ENCODE assay signal across 8 mouse cellular contexts in genomic region chr5:142818435-142819360, GRCm38 (mm10). TPM values are rescaled to one million over a fixed set of nuclear protein-coding genes. Genes with fewer than 3 reads are reported as not detected.
DNase-seq lines count a peak whose midpoint lies in the region; ATAC-seq and TF ChIP-seq lines count a peak whose summit lies in the region.

No protein-coding gene starts in this region.

- intact Hi-C loops in heart, adult 2 months (cut with DNase I): loop anchor here (1.0 to 5.0 kb wide), 2 partner anchors 88 to 114 kb away; partner anchors contain the start of gene Actb

- no peaks in the 10 kb centered on the region for H3K9me3 ChIP-seq in limb, embryonic 14.5 days (ENCODE audit: control insufficient read depth, low read length)
- H3K9me3 ChIP-seq in midbrain, embryonic 16.5 days (replicated peaks; ENCODE audit: control insufficient read depth, low read length, poor library complexity, severe bottlenecking): no peaks in the 10 kb centered on the region
- H3K9me3 ChIP-seq in stomach, embryonic 16.5 days (replicated peaks; ENCODE audit: control insufficient read depth, low read length): no peaks in the 10 kb centered on the region

- DNase-seq in left cerebral cortex, adult 18-20 months (ENCODE audit: low spot score in 2 of 2): peak; percentile 33 to 53
- no peak for DNase-seq in left cerebral cortex, adult 11 months (ENCODE audit: low spot score)
- peak; percentile 83 for DNase-seq in embryo, embryonic 10 days (ENCODE audit: low spot score)
- peak; percentile 84 to 86 for DNase-seq in heart, adult 2 months
- DNase-seq in kidney, adult 18-20 months: peak; percentile 89
- peak; percentile 95 for DNase-seq in limb, embryonic 14.5 days (ENCODE audit: low spot score)

- H3K27me3 ChIP-seq in heart, adult 2 months (ENCODE audit: control insufficient read depth, insufficient read depth, low read length): no peaks in the 10 kb centered on the region
- no peaks in the 10 kb centered on the region for H3K27me3 ChIP-seq in limb, embryonic 14.5 days (ENCODE audit: control insufficient read depth, insufficient read depth, low read length)
- H3K27me3 ChIP-seq in midbrain, embryonic 16.5 days (ENCODE audit: control insufficient read depth, insufficient read depth, low read depth, low read length): no peaks in the 10 kb centered on the region
- no peaks in the 10 kb centered on the region for H3K27me3 ChIP-seq in stomach, embryonic 16.5 days (ENCODE audit: control insufficient read depth, insufficient read depth, low read length)

- TF ChIP-seq EP300 in heart, adult 2 months (IDR thresholded peaks at IDR 0.05; ENCODE audit: insufficient read depth, low read depth, low read length): 0 out of 2 replicates have a peak, but pooled peaks have one; percentile 25

- H3K79me2 ChIP-seq in heart, adult 2 months (replicated peaks; ENCODE audit: control insufficient read depth, insufficient read depth, low read length): peaks cover 3% of the 10 kb centered on the region; the same call in 1 of the 2 replicates

- peak overlapping the region; percentile 100 for H3K27ac ChIP-seq in heart, adult 2 months
- peak overlapping the region; percentile 100 for H3K27ac ChIP-seq in limb, embryonic 14.5 days (replicated peaks; ENCODE audit: low read depth, low read length)
- H3K27ac ChIP-seq in midbrain, embryonic 16.5 days (ENCODE audit: low read length): peak overlapping the region; percentile 100
- H3K27ac ChIP-seq in stomach, embryonic 16.5 days (ENCODE audit: low read length): peak overlapping the region; percentile 100

- WGBS in heart, adult 2 months: under 1% methylated on average over 43 of the region's 43 CpGs
- whole genome bisulfite sequencing in limb, embryonic 14.5 days: under 1% methylated on average over 43 of the region's 43 CpGs
- WGBS in midbrain, embryonic 16.5 days: under 1% methylated on average over 43 of the region's 43 CpGs
- under 1% methylated on average over 43 of the region's 43 CpGs for WGBS in stomach, embryonic 16.5 days

- H3K4me1 ChIP-seq in heart, adult 2 months (ENCODE audit: control insufficient read depth, insufficient read depth, low read length): no peaks in the 10 kb centered on the region; the same call in 1 of the 2 replicates
- H3K4me1 ChIP-seq in limb, embryonic 14.5 days (ENCODE audit: control insufficient read depth, insufficient read depth, low read length): peaks cover 5% of the 10 kb centered on the region
- H3K4me1 ChIP-seq in midbrain, embryonic 16.5 days (ENCODE audit: control insufficient read depth, insufficient read depth, low read length): peaks cover 9% of the 10 kb centered on the region
- peaks cover 8% of the 10 kb centered on the region for H3K4me1 ChIP-seq in stomach, embryonic 16.5 days (ENCODE audit: control insufficient read depth, insufficient read depth, low read length)

- peak overlapping the region; percentile 97 for H3K4me2 ChIP-seq in limb, embryonic 14.5 days (replicated peaks; ENCODE audit: low read depth, low read length, severe bottlenecking)
- peak overlapping the region; percentile 97 for H3K4me2 ChIP-seq in midbrain, embryonic 16.5 days (ENCODE audit: low read length)
- peak overlapping the region; percentile 91 for H3K4me2 ChIP-seq in stomach, embryonic 16.5 days (ENCODE audit: low read depth, low read length)

- peak; percentile 30; the same call in 1 of the 2 replicates for TF ChIP-seq CTCF in heart, adult 2 months (IDR thresholded peaks at IDR 0.05)

- peak overlapping the region; percentile 76 for H3K4me3 ChIP-seq in heart, adult 2 months
- peak overlapping the region; percentile 98 for H3K4me3 ChIP-seq in limb, embryonic 14.5 days (replicated peaks; ENCODE audit: low read length)
- H3K4me3 ChIP-seq in midbrain, embryonic 16.5 days (ENCODE audit: low read depth, low read length): peak overlapping the region; percentile 87
- H3K4me3 ChIP-seq in stomach, embryonic 16.5 days (replicated peaks; ENCODE audit: low read length): peak overlapping the region; percentile 88

- no peaks in the 10 kb centered on the region for H3K36me3 ChIP-seq in heart, adult 2 months (ENCODE audit: control insufficient read depth, insufficient read depth, low read length)
- peaks cover 16% of the 10 kb centered on the region for H3K36me3 ChIP-seq in limb, embryonic 14.5 days (ENCODE audit: control insufficient read depth, insufficient read depth, low read length)
- H3K36me3 ChIP-seq in midbrain, embryonic 16.5 days (ENCODE audit: control insufficient read depth, insufficient read depth, low read length): no peaks in the 10 kb centered on the region
- no peaks in the 10 kb centered on the region for H3K36me3 ChIP-seq in stomach, embryonic 16.5 days (ENCODE audit: control insufficient read depth, insufficient read depth, low read length)

- ATAC-seq in limb, embryonic 14.5 days (ENCODE audit: low FRiP score, low read depth): peak; percentile 3
- no peak for ATAC-seq in midbrain, embryonic 16.5 days
- ATAC-seq in stomach, embryonic 16.5 days (ENCODE audit: insufficient read depth, low FRiP score): no peak

- peak; percentile 55; the same call in 1 of the 2 replicates for TF ChIP-seq POLR2A in heart, adult 2 months (IDR thresholded peaks at IDR 0.05; ENCODE audit: insufficient read depth, low read depth, low read length)
- TF ChIP-seq POLR2A in limb, embryonic 14.5 days (IDR thresholded peaks at IDR 0.05; ENCODE audit: borderline replicate concordance, extremely low read depth, insufficient read depth, insufficient read length): 0 out of 2 replicates have a peak, but pooled peaks have one; percentile 61

- H3K9ac ChIP-seq in heart, adult 2 months (ENCODE audit: low read depth, low read length): peak overlapping the region; percentile 75
- H3K9ac ChIP-seq in limb, embryonic 14.5 days (ENCODE audit: low read depth, low read length, severe bottlenecking): peak overlapping the region; percentile 98
- H3K9ac ChIP-seq in midbrain, embryonic 16.5 days (ENCODE audit: low read depth, low read length): peak overlapping the region; percentile 97
- H3K9ac ChIP-seq in stomach, embryonic 16.5 days (ENCODE audit: low read length): peak overlapping the region; percentile 98

RNA-seq across cellular contexts. Expression of gene Tnrc18, which starts 1.2 kb away (rescaled TPM):
- total RNA-seq in left cerebral cortex, adult 18-20 months (2021): 100 to 1,000 TPM; 116 to 122 TPM
- 10 to 100 TPM; 49.7 to 60.3 TPM for total RNA-seq in heart, adult 2 months (2021)
- polyA plus RNA-seq in heart, adult 2 months (2012; rRNA removed): 15.1 and 18.5 TPM in 2 replicates
- polyA plus RNA-seq in limb, embryonic 14.5 days (2012; rRNA removed): 61.1 and 85.3 TPM in 2 replicates
- polyA plus RNA-seq in limb, embryonic 14.5 days (2014; fragmentation: Nextera tagmentation; extraction: Ambion mirVana): 46.6 and 55.7 TPM in 2 replicates
- polyA plus RNA-seq in midbrain, embryonic 16.5 days (2015; fragmentation: Nextera tagmentation; extraction: Ambion mirVana): 23.3 and 27.7 TPM in 2 replicates
- 15.3 and 16.9 TPM in 2 replicates for polyA plus RNA-seq in stomach, embryonic 16.5 days (2015; fragmentation: Nextera tagmentation; extraction: Ambion mirVana)
